Mouse (Mus musculus) heart, embryonic 10.5 days (tissue): ENCODE data around the gene Rce1. TPM values are rescaled to one million over a fixed set of nuclear protein-coding genes. Genes with fewer than 3 reads are reported as not detected.

Experiments used
- DNase-seq: peaks from one replicate; pipeline ENCODE4 v3.0.0-alpha.2; 2017; ENCODE audit warnings: low spot score
- H3K27ac ChIP-seq: fragments of 300-500 bp; sonication (generic); 2 replicates; pipeline ENCODE4 v1.5.1; 2016; ENCODE audit warnings: mild to moderate bottlenecking
- H3K27me3 ChIP-seq: fragments of 300-500 bp; sonication (generic); 2 replicates; pipeline ENCODE4 v1.6.1; 2016; ENCODE audit warnings: mild to moderate bottlenecking; ENCODE audit not compliant: poor library complexity, insufficient read depth, severe bottlenecking
- H3K36me3 ChIP-seq: fragments of 300-500 bp; sonication (generic); 2 replicates; pipeline ENCODE4 v1.6.1; 2016; ENCODE audit warnings: mild to moderate bottlenecking, moderate library complexity
- H3K4me1 ChIP-seq: fragments of 300-500 bp; sonication (generic); 2 replicates; pipeline ENCODE4 v1.6.1; 2016; ENCODE audit warnings: mild to moderate bottlenecking
- H3K4me3 ChIP-seq: fragments of 300-500 bp; sonication (generic); 2 replicates; pipeline ENCODE4 v1.5.1; 2016; ENCODE audit warnings: mild to moderate bottlenecking, moderate library complexity
- H3K9me3 ChIP-seq: fragments of 300-500 bp; sonication (generic); 2 replicates; pipeline ENCODE4 v1.6.1; 2016; ENCODE audit warnings: mild to moderate bottlenecking, moderate library complexity
- WGBS: fragments of 180-500 bp; shearing (Covaris S2); methylation state at CpG from one replicate; pipeline ENCODE4 v1.1.7; 2016; 5-methylcytosine and 5-hydroxymethylcytosine counted together
- microRNA-seq: library from miRNA; unstranded; fragments of <30 nt; microRNA quantifications from one replicate; pipeline ENCODE4, GENCODE M21; 2017
- polyA plus RNA-seq: library from polyadenylated mRNA; unstranded; fragments of >200 nt; fragmentation: Nextera tagmentation; extraction: Ambion mirVana; gene quantifications from 2 replicates; pipeline ENCODE4 v1.2.1, GENCODE M21; 2016

The Rce1 gene
- polyA plus RNA-seq, 1 experiment from 2014 or later: 61.9 TPM

DNA sequence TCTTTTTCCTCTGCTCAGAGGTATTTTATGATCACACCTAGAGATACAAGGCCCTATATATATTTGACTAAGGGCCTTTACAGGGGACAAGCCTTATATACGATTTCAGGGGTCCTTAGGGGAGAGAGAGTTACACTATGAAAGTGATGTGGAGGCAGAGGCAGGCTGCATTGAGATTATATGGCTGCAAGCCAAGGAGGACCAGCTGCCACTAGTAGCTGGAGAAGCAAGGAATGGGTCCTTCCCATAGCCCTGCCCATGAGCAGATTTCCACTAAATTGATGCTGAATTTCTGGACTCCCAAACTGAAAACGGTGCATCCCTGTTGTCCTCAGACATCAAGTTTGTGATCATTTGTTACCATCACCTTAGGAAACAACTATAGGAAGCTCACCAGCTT, 41.6 kb downstream of the Rce1 start:
- Histone ChIP-seq H3K4me1 (no peaks in the 10 kb centered on the region), H3K9me3 (no peaks in the 10 kb centered on the region), H3K27ac (no peak overlapping the region), H3K4me3 (no peak overlapping the region), H3K36me3 (no peaks in the 10 kb centered on the region), H3K27me3 (no peaks in the 10 kb centered on the region)
- whole genome bisulfite sequencing: 70% methylated on average over 2 of the region's 2 CpGs
- no peak for DNase-seq

- no peak for DNase-seq
- no peak overlapping the region for H3K27ac ChIP-seq
- H3K4me3 ChIP-seq: no peak overlapping the region
- H3K9me3 ChIP-seq: no peaks in the 10 kb centered on the region
- WGBS: 85% methylated on average over 5 of the region's 5 CpGs
- no peaks in the 10 kb centered on the region for H3K36me3 ChIP-seq
- H3K4me1 ChIP-seq: no peaks in the 10 kb centered on the region
- no peaks in the 10 kb centered on the region for H3K27me3 ChIP-seq
Measured at GRCm38 (mm10) chr19:4579296-4579695, 46.1 kb downstream of the Rce1 start.

GRCm38 (mm10) chr19:4578799-4579198, 46.6 kb downstream of the Rce1 start:
- no peak overlapping the region for H3K4me3 ChIP-seq
- DNase-seq: no peak
- H3K27me3 ChIP-seq: no peaks in the 10 kb centered on the region
- no peak overlapping the region for H3K27ac ChIP-seq
- no peaks in the 10 kb centered on the region for H3K4me1 ChIP-seq
- no peaks in the 10 kb centered on the region for H3K9me3 ChIP-seq
- 67% methylated on average over 2 of the region's 2 CpGs for WGBS
- no peaks in the 10 kb centered on the region for H3K36me3 ChIP-seq

- no peaks in the 10 kb centered on the region for H3K36me3 ChIP-seq
- WGBS: 87% methylated on average over 1 of the region's 1 CpGs
Measured at GRCm38 (mm10) chr19:4573241-4573640, 52.2 kb downstream of the Rce1 start.

More at GRCm38 (mm10) chr19:4573241-4573640, 52.2 kb downstream of the Rce1 start:
- no peaks in the 10 kb centered on the region for H3K9me3 ChIP-seq
- DNase-seq: peak; percentile 71
- no peak overlapping the region for H3K27ac ChIP-seq
- peaks cover 11% of the 10 kb centered on the region for H3K4me1 ChIP-seq
- H3K4me3 ChIP-seq: no peak overlapping the region
- H3K27me3 ChIP-seq: no peaks in the 10 kb centered on the region

Small RNA genes lying within 50 kb of the gene (microRNA-seq; reads per million reads assigned to microRNA genes)
- not detected for gene Mir6986

Other genes starting within 250 kb of the Rce1 start
- gene Kdm2a, start 227.4 kb downstream of the Rce1 start, polyA plus RNA-seq: 52.3 and 53.6 TPM in 2 replicates
- gene Rhod, start 186.2 kb downstream of the Rce1 start, polyA plus RNA-seq: 24.3 and 28.9 TPM in 2 replicates
- gene Syt12, start 148.2 kb downstream of the Rce1 start, polyA plus RNA-seq: 0.89 and 0.97 TPM in 2 replicates
- gene 2010003K11Rik, start 127.1 kb downstream of the Rce1 start, polyA plus RNA-seq: not detected in 2 replicates
- gene Pcx, start 115.2 kb downstream of the Rce1 start, polyA plus RNA-seq: 21.4 and 25.3 TPM in 2 replicates
- gene Lrfn4, start 10.0 kb downstream of the Rce1 start, polyA plus RNA-seq: 4.4 and 7.2 TPM in 2 replicates
- gene Gm960, start 73.0 kb upstream of the Rce1 start, polyA plus RNA-seq: 2.1 and 2.2 TPM in 2 replicates
- gene Sptbn2, start 85.5 kb upstream of the Rce1 start, polyA plus RNA-seq: 0.57 and 1.6 TPM in 2 replicates
- 44.8 and 59.1 TPM in 2 replicates for gene Rbm4b, start 130.9 kb upstream of the Rce1 start, polyA plus RNA-seq
- gene Rbm4, start 168.3 kb upstream of the Rce1 start, polyA plus RNA-seq: 59.6 and 68.1 TPM in 2 replicates
- 21.5 and 23.0 TPM in 2 replicates for gene Gm21992, start 186.0 kb upstream of the Rce1 start, polyA plus RNA-seq
- gene Rbm14, start 186.0 kb upstream of the Rce1 start, polyA plus RNA-seq: 78.0 and 92.7 TPM in 2 replicates
- 39.7 and 54.2 TPM in 2 replicates for gene Ccs, start 213.7 kb upstream of the Rce1 start, polyA plus RNA-seq
- gene Ccdc87, start 213.7 kb upstream of the Rce1 start, polyA plus RNA-seq: 0.17 TPM in 1 of 2 replicates, not detected in the other
- gene Ctsf, start 229.5 kb upstream of the Rce1 start, polyA plus RNA-seq: 30.3 and 32.2 TPM in 2 replicates